Mouse (Mus musculus): Measurements from ENCODE around the gene Gm5751.
"Not testable (repeated sequence)": the region's sequence is repeated elsewhere in the genome, so short reads cannot be mapped to it uniquely, and the experiment has no call there.

Gm5751 gene

GRCm38 (mm10) chrX:8873953-8874352 is at the start of gene Gm5751:
Gene Gm5751, plus strand, starts transcription at chrX:8874253.
- not testable (repeated sequence) for DNase-seq (ENCODE audit: extremely low read depth, low read depth, low spot score)

- no peak for DNase-seq (ENCODE audit: extremely low read depth, low read depth, low spot score)
Measured at GRCm38 (mm10) chrX:8832043-8832442, 42.0 kb upstream of the Gm5751 start.

GRCm38 (mm10) chrX:8843694-8844093 is 30.4 kb upstream of the Gm5751 start, which contains the start of gene Gm6592:
Gene Gm6592, plus strand, starts transcription at chrX:8843994.
- DNase-seq (ENCODE audit: extremely low read depth, low read depth, low spot score), result no peak

GRCm38 (mm10) chrX:8852486-8852885 is 21.6 kb upstream of the Gm5751 start:
- no peak for DNase-seq (ENCODE audit: extremely low read depth, low read depth, low spot score)

- DNase-seq (ENCODE audit: extremely low read depth, low read depth, low spot score), result not testable (repeated sequence)
Measured at GRCm38 (mm10) chrX:8864331-8864730, 9.7 kb upstream of the Gm5751 start.

GRCm38 (mm10) chrX:8884336-8884735 is 10.3 kb downstream of the Gm5751 start:
- no peak for DNase-seq (ENCODE audit: extremely low read depth, low read depth, low spot score)

- DNase-seq (ENCODE audit: extremely low read depth, low read depth, low spot score), result no peak
Measured at GRCm38 (mm10) chrX:8891975-8892342, 17.9 kb downstream of the Gm5751 start.

GRCm38 (mm10) chrX:8892343-8893155 is 18.5 kb downstream of the Gm5751 start, which contains the start of gene B630019K06Rik:
Gene B630019K06Rik, plus strand, starts transcription at chrX:8892382.
- no peak for DNase-seq (ENCODE audit: extremely low read depth, low read depth, low spot score)

GRCm38 (mm10) chrX:8893182-8893651 is 19.2 kb downstream of the Gm5751 start:
- no peak for DNase-seq (ENCODE audit: extremely low read depth, low read depth, low spot score)

GRCm38 (mm10) chrX:8900823-8901222 is 26.8 kb downstream of the Gm5751 start:
- DNase-seq (ENCODE audit: extremely low read depth, low read depth, low spot score), result no peak

GRCm38 (mm10) chrX:8901906-8902472 is 27.9 kb downstream of the Gm5751 start:
- no peak for DNase-seq (ENCODE audit: extremely low read depth, low read depth, low spot score)

GRCm38 (mm10) chrX:8921080-8921479 is 47.0 kb downstream of the Gm5751 start:
- DNase-seq (ENCODE audit: extremely low read depth, low read depth, low spot score), result no peak

GRCm38 (mm10) chrX:8921813-8922607 is 48.0 kb downstream of the Gm5751 start:
- no peak for DNase-seq (ENCODE audit: extremely low read depth, low read depth, low spot score)

- DNase-seq (ENCODE audit: extremely low read depth, low read depth, low spot score), result no peak
Measured at GRCm38 (mm10) chrX:8927308-8927707, 53.3 kb downstream of the Gm5751 start.

Data from fat pad, adult 2 months (tissue).